22 mouse cellular contexts compared by ENCODE assay signal in the genomic region with DNA sequence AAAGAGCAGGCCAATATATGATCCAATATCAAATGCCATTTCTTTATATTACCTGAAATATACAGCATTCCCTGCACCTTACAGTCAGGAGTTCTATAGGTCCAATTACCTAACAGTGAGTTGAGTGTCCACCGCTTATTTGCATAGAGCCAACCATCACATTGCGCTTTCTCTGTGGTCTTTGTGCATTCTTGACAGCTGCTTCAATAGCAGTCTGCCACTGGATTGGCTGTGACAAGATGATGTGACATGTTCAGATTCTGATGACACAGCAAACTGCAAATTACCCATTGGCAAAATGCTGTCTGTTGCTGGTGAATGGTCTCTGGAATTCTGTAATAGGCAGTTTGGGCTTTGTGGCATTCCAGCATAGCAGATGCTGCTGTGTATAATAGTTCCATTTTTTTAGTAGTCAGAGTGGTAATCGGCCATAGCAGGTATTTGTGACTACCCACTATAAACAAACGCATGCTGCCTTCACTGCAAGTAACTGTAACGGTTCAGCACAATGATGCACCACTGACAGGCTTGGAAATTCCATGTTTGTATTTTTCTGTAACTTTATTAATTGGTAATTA.
DNase-seq lines count a peak whose midpoint lies in the region; ATAC-seq and TF ChIP-seq lines count a peak whose summit lies in the region.
"Had no signal": no experiment of that assay in that cellular context is flagged by ENCODE, and none has a peak within 500 bp of the region (broad histone marks: within the 10 kb centered on the region; RNA-seq: fewer than 3 reads in every experiment).

No protein-coding gene starts in this region.

- no peaks in the 10 kb centered on the region for H3K4me1 ChIP-seq in midbrain, embryonic 11.5 days (ENCODE audit: control insufficient read depth, insufficient read depth, low read length)
- no peaks in the 10 kb centered on the region for H3K4me1 ChIP-seq in midbrain, embryonic 10.5 days
- H3K4me1 ChIP-seq in forebrain, embryonic 16.5 days (replicated peaks; ENCODE audit: control insufficient read depth, insufficient read depth, low read length), result no peaks in the 10 kb centered on the region
- no peaks in the 10 kb centered on the region for H3K4me1 ChIP-seq in midbrain, embryonic 15.5 days
- H3K4me1 ChIP-seq: heart, embryonic 12.5 days; lung, embryonic 15.5 days; stomach, embryonic 15.5 days had no signal

- no peak overlapping the region for H3K9ac ChIP-seq in midbrain, embryonic 11.5 days (ENCODE audit: low read length)
- H3K9ac ChIP-seq in forebrain, embryonic 16.5 days (replicated peaks; ENCODE audit: low read depth, low read length), result no peak overlapping the region
- no peak overlapping the region for H3K9ac ChIP-seq in midbrain, embryonic 15.5 days
- H3K9ac ChIP-seq: heart, embryonic 12.5 days; liver, embryonic 14.5 days; lung, embryonic 15.5 days; stomach, embryonic 15.5 days had no signal

- no peak for TF ChIP-seq POLR2A in brain, embryonic 14.5 days (IDR thresholded peaks at IDR 0.05; ENCODE audit: borderline replicate concordance, extremely low read depth, insufficient read depth, insufficient read length, poor library complexity, severe bottlenecking)

- DNase-seq in midbrain, embryonic 11.5 days (ENCODE audit: low spot score, missing footprints), result peak; percentile 73
- DNase-seq in midbrain, embryonic 10.5 days (ENCODE audit: low spot score), result no peak
- peak; percentile 81 for DNase-seq in brain, embryonic 14.5 days (ENCODE audit: low read depth)
- DNase-seq in adrenal gland, postnatal 4 days (ENCODE audit: low spot score in 2 of 2), result no peak
- no peak for DNase-seq in c-Kit-positive CD71-positive TER-119-positive erythroid progenitor cells, embryonic 14.5 days (ENCODE audit: low spot score)
- DNase-seq: B cell, adult 2 months; cerebellum, adult 9-11 months; embryo, embryonic 11 days; gastrocnemius, adult 2 months; heart, postnatal 14 days; kidney, adult 2 months; kidney, postnatal 10 days; layer of hippocampus, postnatal 36 days; lung, postnatal 4 days; thymus, adult 18-20 months had no signal

- WGBS in midbrain, embryonic 11.5 days, result 84% methylated on average over 5 of the region's 5 CpGs
- WGBS in midbrain, embryonic 10.5 days, result 92% methylated on average over 5 of the region's 5 CpGs
- WGBS in forebrain, embryonic 16.5 days, result 41% methylated on average over 5 of the region's 5 CpGs
- 54% methylated on average over 5 of the region's 5 CpGs for WGBS in midbrain, embryonic 15.5 days

- no peak overlapping the region for H3K4me3 ChIP-seq in midbrain, embryonic 11.5 days (ENCODE audit: low read depth, low read length)
- H3K4me3 ChIP-seq in midbrain, embryonic 10.5 days, result no peak overlapping the region
- no peak overlapping the region for H3K4me3 ChIP-seq in forebrain, embryonic 16.5 days (replicated peaks; ENCODE audit: low read length)
- H3K4me3 ChIP-seq in midbrain, embryonic 15.5 days, result no peak overlapping the region
- H3K4me3 ChIP-seq: gastrocnemius, adult 2 months; heart, embryonic 12.5 days; layer of hippocampus, adult 2 months; lung, embryonic 15.5 days; stomach, embryonic 15.5 days had no signal

- no peak for TF ChIP-seq CTCF in brain, embryonic 14.5 days (IDR thresholded peaks at IDR 0.05; ENCODE audit: borderline replicate concordance, extremely low read depth, insufficient read depth, insufficient read length)

- H3K4me2 ChIP-seq in midbrain, embryonic 11.5 days, result no peak overlapping the region
- H3K4me2 ChIP-seq in forebrain, embryonic 16.5 days (ENCODE audit: low read length), result no peak overlapping the region
- H3K4me2 ChIP-seq in midbrain, embryonic 15.5 days, result no peak overlapping the region
- H3K4me2 ChIP-seq: heart, embryonic 12.5 days; lung, embryonic 15.5 days; stomach, embryonic 15.5 days had no signal

- no peaks in the 10 kb centered on the region for H3K36me3 ChIP-seq in midbrain, embryonic 11.5 days (ENCODE audit: control insufficient read depth, insufficient read depth, low read length)
- H3K36me3 ChIP-seq in midbrain, embryonic 10.5 days, result no peaks in the 10 kb centered on the region
- no peaks in the 10 kb centered on the region for H3K36me3 ChIP-seq in forebrain, embryonic 16.5 days (ENCODE audit: control insufficient read depth, insufficient read depth)
- H3K36me3 ChIP-seq in midbrain, embryonic 15.5 days (replicated peaks), result no peaks in the 10 kb centered on the region
- H3K36me3 ChIP-seq: heart, embryonic 12.5 days; lung, embryonic 15.5 days; stomach, embryonic 15.5 days had no signal

- no peaks in the 10 kb centered on the region for H3K9me3 ChIP-seq in midbrain, embryonic 11.5 days (ENCODE audit: control insufficient read depth, low read length)
- no peaks in the 10 kb centered on the region for H3K9me3 ChIP-seq in midbrain, embryonic 10.5 days (replicated peaks)
- no peaks in the 10 kb centered on the region for H3K9me3 ChIP-seq in forebrain, embryonic 16.5 days (ENCODE audit: control insufficient read depth, low read length)
- H3K9me3 ChIP-seq in midbrain, embryonic 15.5 days, result no peaks in the 10 kb centered on the region
- H3K9me3 ChIP-seq: heart, embryonic 12.5 days; lung, embryonic 15.5 days; stomach, embryonic 15.5 days had no signal

- ATAC-seq in midbrain, embryonic 11.5 days (ENCODE audit: low FRiP score), result peak; percentile 61; the same call in 1 of the 2 replicates
- peak; percentile 78 for ATAC-seq in forebrain, embryonic 16.5 days
- ATAC-seq in midbrain, embryonic 15.5 days (replicated peaks), result peak; percentile 74

- no peaks in the 10 kb centered on the region for H3K27me3 ChIP-seq in midbrain, embryonic 11.5 days (ENCODE audit: control insufficient read depth, insufficient read depth, low read length)
- no peaks in the 10 kb centered on the region for H3K27me3 ChIP-seq in midbrain, embryonic 10.5 days (ENCODE audit: low read depth, poor library complexity, severe bottlenecking)
- no peaks in the 10 kb centered on the region for H3K27me3 ChIP-seq in forebrain, embryonic 16.5 days (replicated peaks; ENCODE audit: control insufficient read depth, insufficient read depth, low read length)
- H3K27me3 ChIP-seq in midbrain, embryonic 15.5 days (replicated peaks), result no peaks in the 10 kb centered on the region
- H3K27me3 ChIP-seq: heart, embryonic 12.5 days; lung, embryonic 15.5 days; stomach, embryonic 15.5 days had no signal

- H3K27ac ChIP-seq in midbrain, embryonic 11.5 days (ENCODE audit: low read depth, low read length), result no peak overlapping the region
- H3K27ac ChIP-seq in midbrain, embryonic 10.5 days (replicated peaks), result no peak overlapping the region
- no peak overlapping the region for H3K27ac ChIP-seq in forebrain, embryonic 16.5 days (ENCODE audit: low read length)
- no peak overlapping the region for H3K27ac ChIP-seq in midbrain, embryonic 15.5 days
- H3K27ac ChIP-seq: gastrocnemius, adult 2 months; layer of hippocampus, adult 2 months; liver, embryonic 14.5 days; lung, embryonic 15.5 days; stomach, embryonic 15.5 days had no signal

Comparison
In these comparisons a context has a peak if more than half of its experiments do, and no peak if none do; other contexts are left out.
1. DNase-seq: peak in midbrain, embryonic 11.5 days (single experiment) and brain, embryonic 14.5 days (single experiment); none in midbrain, embryonic 10.5 days (single experiment), adrenal gland, postnatal 4 days (0 of 2) and c-Kit-positive CD71-positive TER-119-positive erythroid progenitor cells, embryonic 14.5 days (single experiment).
2. Peak in every context shown above with its lines, with median percentiles within 50 percentile points of each other: ATAC-seq.